Mouse (Mus musculus): ENCODE data around the gene Myoz1. TPM values are rescaled to one million over a fixed set of nuclear protein-coding genes. Genes with fewer than 3 reads are reported as not detected.

Myoz1 gene
- total and polyA plus RNA-seq, 2 experiments from 2014 or later, result 11.5 to 17.7 TPM

- H3K27ac ChIP-seq (ENCODE audit: low read depth), result no peak overlapping the region
- 70% methylated on average over 2 of the region's 2 CpGs for WGBS
Measured at GRCm38 (mm10) chr14:20626447-20626846, 29.9 kb downstream of the Myoz1 start.

GRCm38 (mm10) chr14:20622907-20623306 lies 33.4 kb downstream of the Myoz1 start:
- Histone ChIP-seq H3K4me3 (ENCODE audit: low read depth, low read length) (no peak overlapping the region), H3K27ac (ENCODE audit: low read depth) (no peak overlapping the region), H3K4me2 (ENCODE audit: low read depth, low read length) (no peak overlapping the region), H3K36me3 (replicated peaks; ENCODE audit: control insufficient read depth, insufficient read depth, low read length) (no peaks in the 10 kb centered on the region), H3K9me3 (replicated peaks; ENCODE audit: control insufficient read depth, low read length) (no peaks in the 10 kb centered on the region), H3K9ac (replicated peaks; ENCODE audit: low read depth, low read length) (no peak overlapping the region), H3K27me3 (ENCODE audit: control insufficient read depth, insufficient read depth, low read length) (no peaks in the 10 kb centered on the region), H3K4me1 (ENCODE audit: control insufficient read depth, insufficient read depth) (0 out of 2 replicates have a peak, but pooled peaks cover 2% of the 10 kb centered on the region)
- TF ChIP-seq EP300 (IDR thresholded peaks at IDR 0.05; ENCODE audit: low read depth) (no peak), CTCF (IDR thresholded peaks at IDR 0.05; ENCODE audit: low read depth) (no peak)
- DNase-seq (ENCODE audit: low spot score) (no peak), ATAC-seq (ENCODE audit: insufficient read depth, low read depth) (no peak)
- 90% methylated on average over 3 of the region's 3 CpGs for WGBS

More at GRCm38 (mm10) chr14:20626447-20626846, 29.9 kb downstream of the Myoz1 start:
- no peak overlapping the region for H3K4me3 ChIP-seq (ENCODE audit: low read depth, low read length)
- H3K9ac ChIP-seq (replicated peaks; ENCODE audit: low read depth, low read length), result no peak overlapping the region
- no peaks in the 10 kb centered on the region for H3K4me1 ChIP-seq (ENCODE audit: control insufficient read depth, insufficient read depth)
- no peaks in the 10 kb centered on the region for H3K27me3 ChIP-seq (ENCODE audit: control insufficient read depth, insufficient read depth, low read length)
- no peak for DNase-seq (ENCODE audit: low spot score)
- no peaks in the 10 kb centered on the region for H3K9me3 ChIP-seq (replicated peaks; ENCODE audit: control insufficient read depth, low read length)
- TF ChIP-seq EP300 (IDR thresholded peaks at IDR 0.05; ENCODE audit: low read depth) (no peak), CTCF (IDR thresholded peaks at IDR 0.05; ENCODE audit: low read depth) (no peak)
- ATAC-seq (ENCODE audit: insufficient read depth, low read depth), result no peak
- no peak overlapping the region for H3K4me2 ChIP-seq (ENCODE audit: low read depth, low read length)
- H3K36me3 ChIP-seq (replicated peaks; ENCODE audit: control insufficient read depth, insufficient read depth, low read length), result no peaks in the 10 kb centered on the region

GRCm38 (mm10) chr14:20622412-20622811 lies 33.9 kb downstream of the Myoz1 start:
- no peak for ATAC-seq (ENCODE audit: insufficient read depth, low read depth)
- DNase-seq (ENCODE audit: low spot score), result no peak
- Histone ChIP-seq H3K4me1 (ENCODE audit: control insufficient read depth, insufficient read depth) (0 out of 2 replicates have a peak, but pooled peaks cover 2% of the 10 kb centered on the region), H3K9me3 (replicated peaks; ENCODE audit: control insufficient read depth, low read length) (no peaks in the 10 kb centered on the region), H3K27me3 (ENCODE audit: control insufficient read depth, insufficient read depth, low read length) (no peaks in the 10 kb centered on the region), H3K27ac (ENCODE audit: low read depth) (no peak overlapping the region), H3K9ac (replicated peaks; ENCODE audit: low read depth, low read length) (no peak overlapping the region), H3K36me3 (replicated peaks; ENCODE audit: control insufficient read depth, insufficient read depth, low read length) (no peaks in the 10 kb centered on the region), H3K4me2 (ENCODE audit: low read depth, low read length) (no peak overlapping the region), H3K4me3 (ENCODE audit: low read depth, low read length) (no peak overlapping the region)
- WGBS, result 65% methylated on average over 2 of the region's 2 CpGs
- TF ChIP-seq CTCF (IDR thresholded peaks at IDR 0.05; ENCODE audit: low read depth), result no peak
- TF ChIP-seq EP300 (IDR thresholded peaks at IDR 0.05; ENCODE audit: low read depth), result no peak

GRCm38 (mm10) chr14:20621903-20622302 lies 34.4 kb downstream of the Myoz1 start:
- DNase-seq (ENCODE audit: low spot score) (no peak), ATAC-seq (ENCODE audit: insufficient read depth, low read depth) (no peak)
- Histone ChIP-seq H3K9me3 (replicated peaks; ENCODE audit: control insufficient read depth, low read length) (no peaks in the 10 kb centered on the region), H3K4me1 (ENCODE audit: control insufficient read depth, insufficient read depth) (0 out of 2 replicates have a peak, but pooled peaks cover 5% of the 10 kb centered on the region), H3K4me3 (ENCODE audit: low read depth, low read length) (no peak overlapping the region), H3K27ac (ENCODE audit: low read depth) (no peak overlapping the region), H3K27me3 (ENCODE audit: control insufficient read depth, insufficient read depth, low read length) (no peaks in the 10 kb centered on the region), H3K9ac (replicated peaks; ENCODE audit: low read depth, low read length) (no peak overlapping the region), H3K36me3 (replicated peaks; ENCODE audit: control insufficient read depth, insufficient read depth, low read length) (no peaks in the 10 kb centered on the region), H3K4me2 (ENCODE audit: low read depth, low read length) (no peak overlapping the region)
- 81% methylated on average over 2 of the region's 2 CpGs for WGBS
- TF ChIP-seq EP300 (IDR thresholded peaks at IDR 0.05; ENCODE audit: low read depth) (no peak), CTCF (IDR thresholded peaks at IDR 0.05; ENCODE audit: low read depth) (no peak)

- Histone ChIP-seq H3K4me1 (ENCODE audit: control insufficient read depth, insufficient read depth) (0 out of 2 replicates have a peak, but pooled peaks cover 14% of the 10 kb centered on the region), H3K4me2 (ENCODE audit: low read depth, low read length) (no peak overlapping the region), H3K9me3 (replicated peaks; ENCODE audit: control insufficient read depth, low read length) (no peaks in the 10 kb centered on the region), H3K27ac (ENCODE audit: low read depth) (0 out of 2 replicates have a peak overlapping the region, but pooled peaks have one; percentile 15), H3K9ac (replicated peaks; ENCODE audit: low read depth, low read length) (no peak overlapping the region), H3K4me3 (ENCODE audit: low read depth, low read length) (no peak overlapping the region), H3K36me3 (replicated peaks; ENCODE audit: control insufficient read depth, insufficient read depth, low read length) (no peaks in the 10 kb centered on the region), H3K27me3 (ENCODE audit: control insufficient read depth, insufficient read depth, low read length) (no peaks in the 10 kb centered on the region)
- TF ChIP-seq EP300 (IDR thresholded peaks at IDR 0.05; ENCODE audit: low read depth), result no peak
- no peak for TF ChIP-seq CTCF (IDR thresholded peaks at IDR 0.05; ENCODE audit: low read depth)
- ATAC-seq (ENCODE audit: insufficient read depth, low read depth) (no peak), DNase-seq (ENCODE audit: low spot score) (no peak)
Measured at GRCm38 (mm10) chr14:20619131-20619530, 37.2 kb downstream of the Myoz1 start.

GRCm38 (mm10) chr14:20618211-20618610 lies 38.1 kb downstream of the Myoz1 start:
- no peak for TF ChIP-seq CTCF (IDR thresholded peaks at IDR 0.05; ENCODE audit: low read depth)
- TF ChIP-seq EP300 (IDR thresholded peaks at IDR 0.05; ENCODE audit: low read depth), result no peak
- 0 out of 2 replicates have a peak, but pooled peaks cover 14% of the 10 kb centered on the region for H3K4me1 ChIP-seq (ENCODE audit: control insufficient read depth, insufficient read depth)
- no peaks in the 10 kb centered on the region for H3K9me3 ChIP-seq (replicated peaks; ENCODE audit: control insufficient read depth, low read length)
- H3K4me3 ChIP-seq (ENCODE audit: low read depth, low read length), result no peak overlapping the region
- ATAC-seq (ENCODE audit: insufficient read depth, low read depth) (0 out of 2 replicates have a peak, but pooled peaks have one; percentile 44), DNase-seq (ENCODE audit: low spot score) (no peak)
- no peak overlapping the region for H3K9ac ChIP-seq (replicated peaks; ENCODE audit: low read depth, low read length)
- no peaks in the 10 kb centered on the region for H3K27me3 ChIP-seq (ENCODE audit: control insufficient read depth, insufficient read depth, low read length)
- WGBS, result 42% methylated on average over 5 of the region's 5 CpGs
- H3K4me2 ChIP-seq (ENCODE audit: low read depth, low read length), result no peak overlapping the region
- H3K36me3 ChIP-seq (replicated peaks; ENCODE audit: control insufficient read depth, insufficient read depth, low read length), result no peaks in the 10 kb centered on the region
- peak overlapping the region; percentile 53 for H3K27ac ChIP-seq (ENCODE audit: low read depth)
